Mouse (Mus musculus): Measurements from ENCODE around the gene Zfp423.

- TF ChIP-seq CTCF (IDR thresholded peaks at IDR 0.05; ENCODE audit: insufficient read depth, low read length) (no peak), POLR2A (IDR thresholded peaks at IDR 0.05; ENCODE audit: borderline replicate concordance, extremely low read depth, low read depth, low read length) (no peak)
Measured at GRCm38 (mm10) chr8:87940646-87941045, 18.7 kb downstream of the Zfp423 start.
